Mouse (Mus musculus) embryo, embryonic 10 days (tissue): ENCODE measurements around the gene Ctcf.
A peak's percentile ranks its signal among the peaks of the same experiment; 100 is the strongest.
"Not testable (repeated sequence)": the region's sequence is repeated elsewhere in the genome, so short reads cannot be mapped to it uniquely, and the experiment has no call there.

ENCODE experiments used
- DNase-seq: peaks from one replicate; pipeline ENCODE4 v3.0.0-alpha.2; 2015; ENCODE audit warnings: low spot score

Gene Ctcf

GRCm38 (mm10) chr8:105636018-105636962, at the start of gene Ctcf:
Ctcf (plus strand) TSS chr8:105636568.
- peak; percentile 92 for DNase-seq

- no peak for DNase-seq
These were observed 43.9 kb upstream of the Ctcf start for GRCm38 (mm10) chr8:105592431-105592830.

- DNase-seq = peak; percentile 70
These were observed 42.5 kb upstream of the Ctcf start for GRCm38 (mm10) chr8:105593859-105594258.

GRCm38 (mm10) chr8:105594451-105595242, 41.7 kb upstream of the Ctcf start:
- no peak for DNase-seq

GRCm38 (mm10) chr8:105596362-105597034, 39.9 kb upstream of the Ctcf start:
- DNase-seq = peak; percentile 82

GRCm38 (mm10) chr8:105598777-105599176, 37.6 kb upstream of the Ctcf start:
- no peak for DNase-seq

GRCm38 (mm10) chr8:105601301-105601700, 35.1 kb upstream of the Ctcf start:
- no peak for DNase-seq

- not testable (repeated sequence) for DNase-seq
These were observed 33.8 kb upstream of the Ctcf start for GRCm38 (mm10) chr8:105602540-105602939.

- peak; percentile 80 for DNase-seq
These were observed 31.5 kb upstream of the Ctcf start, which contains the start of gene Ripor1 for GRCm38 (mm10) chr8:105604804-105605381. Ripor1 (plus strand) TSS chr8:105605255.

GRCm38 (mm10) chr8:105605491-105606188, 30.7 kb upstream of the Ctcf start:
- DNase-seq = peak; percentile 40

- peak; percentile 94 for DNase-seq
These were observed 30.0 kb upstream of the Ctcf start for GRCm38 (mm10) chr8:105606189-105607023.

- no peak for DNase-seq
These were observed 29.3 kb upstream of the Ctcf start for GRCm38 (mm10) chr8:105607062-105607461.

- peak; percentile 68 for DNase-seq
These were observed 28.7 kb upstream of the Ctcf start for GRCm38 (mm10) chr8:105607684-105608083.

GRCm38 (mm10) chr8:105609355-105609754, 27.0 kb upstream of the Ctcf start:
- no peak for DNase-seq

- no peak for DNase-seq
These were observed 26.6 kb upstream of the Ctcf start for GRCm38 (mm10) chr8:105609771-105610170.

GRCm38 (mm10) chr8:105611836-105612235, 24.5 kb upstream of the Ctcf start:
- no peak for DNase-seq

GRCm38 (mm10) chr8:105613037-105613436, 23.3 kb upstream of the Ctcf start:
- DNase-seq = peak; percentile 36

- DNase-seq = peak; percentile 56
These were observed 22.4 kb upstream of the Ctcf start for GRCm38 (mm10) chr8:105613830-105614511.

- no peak for DNase-seq
These were observed 20.4 kb upstream of the Ctcf start for GRCm38 (mm10) chr8:105615942-105616341.
